ENCODE assay signal across 9 mouse cellular contexts in genomic region chr11:44740278-44741041, GRCm38 (mm10).
DNase-seq lines count a peak whose midpoint lies in the region; ATAC-seq and TF ChIP-seq lines count a peak whose summit lies in the region.
"Had no signal": no experiment of that assay in that cellular context is flagged by ENCODE, and none has a peak within 500 bp of the region (broad histone marks: within the 10 kb centered on the region; RNA-seq: fewer than 3 reads in every experiment).

No protein-coding gene starts in this region.

- 10% methylated on average over 6 of the region's 6 CpGs for WGBS in lung, embryonic 14.5 days
- WGBS in lung, adult 2 months: 15% methylated on average over 6 of the region's 6 CpGs
- WGBS in forebrain, embryonic 12.5 days: 10% methylated on average over 6 of the region's 6 CpGs
- 13% methylated on average over 6 of the region's 6 CpGs for WGBS in hindbrain, embryonic 15.5 days
- whole genome bisulfite sequencing in neural tube, embryonic 11.5 days: 32% methylated on average over 6 of the region's 6 CpGs

- no peak overlapping the region for H3K4me3 ChIP-seq in lung, embryonic 14.5 days (ENCODE audit: low read depth, low read length)
- H3K4me3 ChIP-seq in lung, adult 2 months (replicated peaks; ENCODE audit: extremely low read depth, low read depth, low read length): no peak overlapping the region
- H3K4me3 ChIP-seq in forebrain, embryonic 12.5 days (replicated peaks): 0 out of 2 replicates have a peak overlapping the region, but pooled peaks have one; percentile 7
- H3K4me3 ChIP-seq in hindbrain, embryonic 15.5 days: no peak overlapping the region
- no peak overlapping the region for H3K4me3 ChIP-seq in neural tube, embryonic 11.5 days (ENCODE audit: low read depth, low read length)
- H3K4me3 ChIP-seq: intestine, embryonic 15.5 days had no signal

- H3K4me2 ChIP-seq in lung, embryonic 14.5 days: peak overlapping the region; percentile 44
- H3K4me2 ChIP-seq in forebrain, embryonic 12.5 days: peak overlapping the region; percentile 17; the same call in 1 of the 2 replicates
- H3K4me2 ChIP-seq in hindbrain, embryonic 15.5 days: peak overlapping the region; percentile 41
- no peak overlapping the region for H3K4me2 ChIP-seq in neural tube, embryonic 11.5 days (ENCODE audit: low read depth)
- H3K4me2 ChIP-seq: intestine, embryonic 15.5 days had no signal

- intact Hi-C loops in left cerebral cortex, postnatal 14 days (cut with DNase I): no loop called here

- TF ChIP-seq POLR2A in lung, adult 2 months (IDR thresholded peaks at IDR 0.05; ENCODE audit: borderline replicate concordance, extremely low read depth, low read depth, low read length): no peak

- no peak for ATAC-seq in lung, embryonic 14.5 days (ENCODE audit: insufficient read depth)
- peak; percentile 49; the same call in 1 of the 2 replicates for ATAC-seq in forebrain, embryonic 12.5 days (ENCODE audit: low FRiP score)
- peak; percentile 39; the same call in 1 of the 2 replicates for ATAC-seq in hindbrain, embryonic 15.5 days (ENCODE audit: low FRiP score, low read depth)
- ATAC-seq in neural tube, embryonic 11.5 days (ENCODE audit: insufficient read depth, low FRiP score, low TSS enrichment): peak; percentile 35; the same call in 1 of the 2 replicates
- ATAC-seq: intestine, embryonic 15.5 days had no signal

- H3K27me3 ChIP-seq in lung, embryonic 14.5 days (ENCODE audit: insufficient read depth, low read length): peaks cover 6% of the 10 kb centered on the region; the same call in 1 of the 2 replicates
- H3K27me3 ChIP-seq in forebrain, embryonic 12.5 days: peaks cover 24% of the 10 kb centered on the region
- no peaks in the 10 kb centered on the region for H3K27me3 ChIP-seq in hindbrain, embryonic 15.5 days
- H3K27me3 ChIP-seq in neural tube, embryonic 11.5 days (ENCODE audit: control insufficient read depth, insufficient read depth, low read length): no peaks in the 10 kb centered on the region
- H3K27me3 ChIP-seq: intestine, embryonic 15.5 days had no signal

- no peak for TF ChIP-seq CTCF in lung, embryonic 14.5 days (IDR thresholded peaks at IDR 0.05; ENCODE audit: low read depth)
- TF ChIP-seq CTCF in lung, adult 2 months (IDR thresholded peaks at IDR 0.05; ENCODE audit: insufficient read depth, low read length): no peak

- no peak overlapping the region for H3K9ac ChIP-seq in lung, embryonic 14.5 days
- no peak overlapping the region; the same call in 1 of the 2 replicates for H3K9ac ChIP-seq in forebrain, embryonic 12.5 days
- peak overlapping the region; percentile 3; the same call in 1 of the 2 replicates for H3K9ac ChIP-seq in hindbrain, embryonic 15.5 days
- H3K9ac ChIP-seq in neural tube, embryonic 11.5 days (ENCODE audit: low read length): no peak overlapping the region
- H3K9ac ChIP-seq: intestine, embryonic 15.5 days had no signal

- peak; percentile 44 for DNase-seq in lung, embryonic 14.5 days
- DNase-seq in lung, adult 2 months: no peak
- DNase-seq in neural tube, embryonic 11.5 days (ENCODE audit: low spot score): peak; percentile 13
- no peak for DNase-seq in retina, postnatal 1 day
- DNase-seq in left cerebral cortex, postnatal 14 days (ENCODE audit: low spot score in 2 of 2): no peak
- DNase-seq in c-Kit-positive CD71-positive TER-119-positive erythroid progenitor cells, embryonic 14.5 days (ENCODE audit: low spot score): no peak

- H3K36me3 ChIP-seq in lung, embryonic 14.5 days (ENCODE audit: insufficient read depth): no peaks in the 10 kb centered on the region
- H3K36me3 ChIP-seq in forebrain, embryonic 12.5 days (replicated peaks): no peaks in the 10 kb centered on the region
- H3K36me3 ChIP-seq in hindbrain, embryonic 15.5 days: no peaks in the 10 kb centered on the region
- H3K36me3 ChIP-seq in neural tube, embryonic 11.5 days (ENCODE audit: control insufficient read depth, insufficient read depth, low read length): no peaks in the 10 kb centered on the region
- H3K36me3 ChIP-seq: intestine, embryonic 15.5 days had no signal

- H3K4me1 ChIP-seq in lung, embryonic 14.5 days (ENCODE audit: insufficient read depth): no peaks in the 10 kb centered on the region
- no peaks in the 10 kb centered on the region for H3K4me1 ChIP-seq in lung, adult 2 months (ENCODE audit: control insufficient read depth, insufficient read depth, low read length)
- H3K4me1 ChIP-seq in forebrain, embryonic 12.5 days: peaks cover 20% of the 10 kb centered on the region
- peaks cover 31% of the 10 kb centered on the region for H3K4me1 ChIP-seq in hindbrain, embryonic 15.5 days (replicated peaks)
- H3K4me1 ChIP-seq in neural tube, embryonic 11.5 days (ENCODE audit: control insufficient read depth, insufficient read depth, low read length): peaks cover 15% of the 10 kb centered on the region
- H3K4me1 ChIP-seq: intestine, embryonic 15.5 days had no signal

- no peaks in the 10 kb centered on the region for H3K9me3 ChIP-seq in lung, embryonic 14.5 days (ENCODE audit: low read depth, low read length)
- H3K9me3 ChIP-seq in forebrain, embryonic 12.5 days: no peaks in the 10 kb centered on the region
- H3K9me3 ChIP-seq in hindbrain, embryonic 15.5 days: no peaks in the 10 kb centered on the region
- H3K9me3 ChIP-seq in neural tube, embryonic 11.5 days (ENCODE audit: control insufficient read depth, low read length): no peaks in the 10 kb centered on the region
- H3K9me3 ChIP-seq: intestine, embryonic 15.5 days had no signal

- no peak overlapping the region for H3K27ac ChIP-seq in lung, embryonic 14.5 days (ENCODE audit: low read depth)
- H3K27ac ChIP-seq in forebrain, embryonic 12.5 days: no peak overlapping the region
- peak overlapping the region; percentile 61 for H3K27ac ChIP-seq in hindbrain, embryonic 15.5 days (replicated peaks)
- H3K27ac ChIP-seq in neural tube, embryonic 11.5 days (ENCODE audit: low read depth, low read length): peak overlapping the region; percentile 49; the same call in 1 of the 2 replicates
- H3K27ac ChIP-seq: intestine, embryonic 15.5 days had no signal

Comparison
In these comparisons a context has a peak if more than half of its experiments do, and no peak if none do; other contexts are left out.
1. DNase-seq: peak in lung, embryonic 14.5 days (single experiment) and neural tube, embryonic 11.5 days (single experiment); none in lung, adult 2 months (single experiment), retina, postnatal 1 day (single experiment), left cerebral cortex, postnatal 14 days (0 of 2) and c-Kit-positive CD71-positive TER-119-positive erythroid progenitor cells, embryonic 14.5 days (single experiment).
2. H3K27ac ChIP-seq: peak in hindbrain, embryonic 15.5 days (single experiment) and neural tube, embryonic 11.5 days (single experiment); none in lung, embryonic 14.5 days (single experiment) and forebrain, embryonic 12.5 days (single experiment).